Mouse (Mus musculus) heart, embryonic 14.5 days (tissue): Measurements from ENCODE around the gene Cyp4f13. TPM values are rescaled to one million over a fixed set of nuclear protein-coding genes. Genes with fewer than 3 reads are reported as not detected.

Experiments
- ATAC-seq: fragments of 200-750 bp; cut with Nextera tagmentation; 2 replicates; pipeline ENCODE4 v1.8.0; 2017; ENCODE audit warnings: low read depth, moderate TSS enrichment; ENCODE audit not compliant: insufficient number of reproducible peaks, insufficient read depth, low FRiP score
- H3K27ac ChIP-seq, 2 experiments: fragments of 200-500 bp in 1 of 2; fragments of 300-500 bp in 1 of 2; sonication (generic) in 1 of 2; replicated peaks in 1 of 2; 2 replicates each; pipeline ENCODE4 v1.5.1; 2012 to 2014; ENCODE audit warnings: low read depth in 2 of 2, low read length in 2 of 2, control low read depth in 1 of 2, mild to moderate bottlenecking in 1 of 2, mixed read lengths in 1 of 2; ENCODE audit not compliant: control insufficient read depth in 1 of 2, insufficient read depth in 1 of 2
- H3K27me3 ChIP-seq: fragments of 300-500 bp; sonication (generic); 2 replicates; pipeline ENCODE4 v1.6.1; 2014; ENCODE audit warnings: mild to moderate bottlenecking, low read length, control low read depth; ENCODE audit not compliant: control insufficient read depth, insufficient read depth
- H3K36me3 ChIP-seq: fragments of 300-500 bp; sonication (generic); 2 replicates; pipeline ENCODE4 v1.6.1; 2014; ENCODE audit warnings: mild to moderate bottlenecking, control low read depth, low read length, mixed read lengths; ENCODE audit not compliant: control insufficient read depth, insufficient read depth
- H3K4me1 ChIP-seq, 2 experiments: fragments of 200-500 bp in 1 of 2; fragments of 300-500 bp in 1 of 2; sonication (generic) in 1 of 2; 2 replicates each; pipeline ENCODE4 v1.6.1; 2012 to 2014; ENCODE audit warnings: low read length in 2 of 2, control low read depth in 1 of 2, mixed read lengths in 1 of 2; ENCODE audit not compliant: control insufficient read depth in 2 of 2, insufficient read depth in 2 of 2
- H3K4me2 ChIP-seq: fragments of 300-500 bp; sonication (generic); 2 replicates; pipeline ENCODE4 v1.6.1; 2014; ENCODE audit warnings: mild to moderate bottlenecking, low read length
- H3K4me3 ChIP-seq, 2 experiments: fragments of 200-500 bp in 1 of 2; fragments of 300-500 bp in 1 of 2; sonication (generic) in 1 of 2; 2 replicates each; pipeline ENCODE4 v1.5.1; 2012 to 2014; ENCODE audit warnings: low read length in 2 of 2, mild to moderate bottlenecking in 2 of 2, control low read depth in 1 of 2, low read depth in 1 of 2, moderate library complexity in 1 of 2; ENCODE audit not compliant: control insufficient read depth in 1 of 2, insufficient read depth in 1 of 2
- H3K9ac ChIP-seq: fragments of 300-500 bp; sonication (generic); 2 replicates; pipeline ENCODE4 v1.6.1; 2014; ENCODE audit warnings: mild to moderate bottlenecking, low read length
- H3K9me3 ChIP-seq: fragments of 300-500 bp; sonication (generic); 2 replicates; pipeline ENCODE4 v1.6.1; 2016; ENCODE audit warnings: low read length, control low read depth; ENCODE audit not compliant: control insufficient read depth
- WGBS: fragments of 180-500 bp; shearing (Covaris S2); extraction: QIAGEN DNeasy Blood & Tissue Kit; methylation state at CpG from one replicate; pipeline ENCODE4 v1.1.7; 2014; 5-methylcytosine and 5-hydroxymethylcytosine counted together
- polyA plus RNA-seq: library from polyadenylated mRNA; unstranded; fragments of >200 nt; fragmentation: Nextera tagmentation; extraction: Ambion mirVana; gene quantifications from 2 replicates; pipeline ENCODE4 v1.2.1, GENCODE M21; 2014

Cyp4f13 gene
- polyA plus RNA-seq, 1 experiment from 2014 or later, result 11.8 TPM

DNA sequence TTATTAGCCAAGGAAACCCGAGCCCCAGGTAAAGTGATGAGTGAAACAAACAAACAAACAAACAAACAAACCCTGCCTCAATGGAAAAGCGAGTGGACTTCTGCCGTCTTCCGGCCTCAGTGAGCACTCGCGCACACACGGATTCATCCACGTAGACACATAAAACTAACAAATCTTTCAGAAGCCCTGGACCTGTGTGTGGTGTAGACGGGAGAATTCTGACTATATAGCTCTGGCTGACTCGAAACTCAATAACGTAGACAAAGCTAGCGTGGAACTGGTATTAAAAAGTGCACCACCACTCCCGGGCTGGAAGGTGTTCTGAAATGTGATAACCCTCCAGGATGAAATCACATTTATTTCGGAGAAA, 18.0 kb upstream of the Cyp4f13 start:
- 0 out of 2 replicates have a peak, but pooled peaks have one; percentile 32 for ATAC-seq

DNA sequence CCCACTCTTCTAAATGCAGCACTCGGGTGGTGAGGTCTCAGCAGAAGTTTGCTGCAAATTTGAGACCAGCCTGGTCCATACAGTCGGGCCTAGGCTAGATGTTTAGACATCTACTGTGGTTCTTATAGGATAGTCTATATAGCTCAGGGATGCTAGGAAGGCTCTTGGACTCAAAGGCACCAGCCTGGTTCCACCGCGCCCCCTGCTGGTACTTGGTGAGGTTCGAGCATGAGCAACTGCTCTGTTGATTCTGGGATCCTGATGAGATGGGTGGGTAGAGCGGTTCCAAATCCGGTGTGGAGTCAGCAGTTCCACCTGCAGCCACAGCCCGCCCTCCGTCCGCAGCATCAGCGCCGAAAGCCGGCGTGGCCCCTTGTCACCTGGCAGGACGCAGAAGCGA, 4.2 kb upstream of the Cyp4f13 start:
- ATAC-seq, result no peak
- Histone ChIP-seq H3K27ac (no peak overlapping the region), H3K4me1 (peaks cover 7 to 9% of the 10 kb centered on the region in 2 experiments), H3K36me3 (no peaks in the 10 kb centered on the region), H3K4me3 (no peak overlapping the region), H3K27me3 (no peaks in the 10 kb centered on the region), H3K9ac (no peak overlapping the region), H3K9me3 (no peaks in the 10 kb centered on the region), H3K4me2 (no peak overlapping the region)
- WGBS, result 20% methylated on average over 16 of the region's 16 CpGs

More for the DNA sequence above, 18.0 kb upstream of the Cyp4f13 start:
- peak overlapping the region; percentile 88 for H3K9ac ChIP-seq
- peak overlapping the region; percentile 93 for H3K4me2 ChIP-seq
- no peaks in the 10 kb centered on the region for H3K36me3 ChIP-seq
- H3K4me3 ChIP-seq, result peak overlapping the region; percentile 79 to 88
- 0 out of 2 replicates have a peak, but pooled peaks cover 3% of the 10 kb centered on the region for H3K9me3 ChIP-seq
- peaks cover 7 to 12% of the 10 kb centered on the region in 2 experiments for H3K4me1 ChIP-seq
- no peaks in the 10 kb centered on the region for H3K27me3 ChIP-seq
- peak overlapping the region; percentile 79 to 84 for H3K27ac ChIP-seq
- WGBS, result under 1% methylated on average over 14 of the region's 14 CpGs

DNA sequence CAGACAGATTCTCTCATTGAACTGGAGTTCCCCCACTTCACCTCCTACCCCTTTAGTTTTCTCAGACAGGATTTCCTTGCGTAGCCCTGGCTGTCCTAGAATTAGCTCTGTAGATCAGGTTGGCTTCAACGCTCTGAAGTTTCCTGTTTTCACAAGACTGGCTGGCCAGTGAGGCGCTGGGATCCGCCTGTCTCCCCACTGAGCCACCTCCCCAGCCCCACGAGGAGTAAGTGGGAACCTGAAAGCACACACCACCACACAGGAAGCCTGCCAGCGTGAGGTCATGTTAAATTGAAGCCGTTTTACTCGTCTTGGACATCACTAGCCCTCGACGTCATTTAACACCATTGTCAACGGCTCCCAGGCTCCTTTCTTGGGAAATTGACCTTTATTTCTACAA, 3.8 kb upstream of the Cyp4f13 start:
- Histone ChIP-seq H3K4me3 (no peak overlapping the region), H3K27ac (no peak overlapping the region), H3K4me2 (no peak overlapping the region), H3K9me3 (no peaks in the 10 kb centered on the region), H3K27me3 (no peaks in the 10 kb centered on the region), H3K36me3 (no peaks in the 10 kb centered on the region), H3K4me1 (peaks cover 10 to 13% of the 10 kb centered on the region in 2 experiments), H3K9ac (no peak overlapping the region)
- 74% methylated on average over 11 of the region's 11 CpGs for WGBS
- no peak for ATAC-seq

DNA sequence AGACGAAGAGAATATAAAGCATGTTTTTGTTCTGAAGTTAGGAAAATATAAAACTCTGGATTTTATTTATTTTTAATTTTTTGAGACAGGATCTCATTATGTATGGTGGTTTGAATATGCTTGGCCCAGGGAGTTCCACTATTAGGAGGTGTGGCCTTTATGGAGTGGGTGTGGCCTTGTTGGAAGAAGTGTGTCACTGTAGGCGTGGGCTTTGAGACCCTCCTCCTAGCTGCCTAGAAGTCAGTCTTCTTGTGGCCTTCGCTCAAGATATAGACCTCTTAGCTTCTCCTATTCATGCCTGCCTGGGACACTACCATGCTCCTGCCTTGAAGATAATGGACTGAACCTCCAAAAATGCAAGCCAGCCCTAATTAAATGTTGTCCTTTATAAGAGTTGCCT, 2.9 kb upstream of the Cyp4f13 start:
- no peaks in the 10 kb centered on the region for H3K9me3 ChIP-seq
- ATAC-seq, result no peak
- H3K4me3 ChIP-seq, result no peak overlapping the region
- H3K9ac ChIP-seq, result no peak overlapping the region
- H3K4me1 ChIP-seq, result peaks cover 10 to 13% of the 10 kb centered on the region in 2 experiments
- H3K36me3 ChIP-seq, result no peaks in the 10 kb centered on the region
- no peak overlapping the region for H3K27ac ChIP-seq
- no peak overlapping the region for H3K4me2 ChIP-seq
- H3K27me3 ChIP-seq, result no peaks in the 10 kb centered on the region
- WGBS, result 82% methylated on average over 3 of the region's 3 CpGs

DNA sequence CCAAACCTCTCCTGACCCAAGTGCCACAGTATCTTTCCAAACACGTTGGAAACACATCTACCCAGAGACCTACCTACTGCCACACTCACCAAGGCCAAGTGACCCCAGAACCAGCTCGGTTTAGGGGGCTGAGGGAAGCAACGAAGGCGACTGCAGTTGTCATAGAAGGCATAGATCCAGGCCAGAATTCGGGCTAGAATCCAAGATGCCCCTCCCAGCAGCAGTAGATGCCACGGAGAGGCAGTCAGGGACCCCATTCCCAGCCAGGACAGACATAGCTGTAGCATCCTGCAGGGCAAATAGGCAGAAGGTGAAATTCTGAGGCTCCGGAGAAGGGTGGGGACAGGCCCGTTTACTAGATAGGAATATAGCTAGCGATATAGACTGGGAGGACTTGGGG, 486 bp downstream of the Cyp4f13 start:
- 47% methylated on average over 9 of the region's 9 CpGs for WGBS
- H3K27me3 ChIP-seq, result no peaks in the 10 kb centered on the region
- H3K27ac ChIP-seq, result peak overlapping the region; percentile 71
- H3K4me2 ChIP-seq, result peak overlapping the region; percentile 92
- peaks cover 10 to 13% of the 10 kb centered on the region in 2 experiments for H3K4me1 ChIP-seq
- no peaks in the 10 kb centered on the region for H3K9me3 ChIP-seq
- peak overlapping the region; percentile 84 for H3K9ac ChIP-seq
- no peaks in the 10 kb centered on the region for H3K36me3 ChIP-seq
- no peak; the same call in 1 of the 2 replicates for ATAC-seq
- peak overlapping the region; percentile 62 to 68 for H3K4me3 ChIP-seq

DNA sequence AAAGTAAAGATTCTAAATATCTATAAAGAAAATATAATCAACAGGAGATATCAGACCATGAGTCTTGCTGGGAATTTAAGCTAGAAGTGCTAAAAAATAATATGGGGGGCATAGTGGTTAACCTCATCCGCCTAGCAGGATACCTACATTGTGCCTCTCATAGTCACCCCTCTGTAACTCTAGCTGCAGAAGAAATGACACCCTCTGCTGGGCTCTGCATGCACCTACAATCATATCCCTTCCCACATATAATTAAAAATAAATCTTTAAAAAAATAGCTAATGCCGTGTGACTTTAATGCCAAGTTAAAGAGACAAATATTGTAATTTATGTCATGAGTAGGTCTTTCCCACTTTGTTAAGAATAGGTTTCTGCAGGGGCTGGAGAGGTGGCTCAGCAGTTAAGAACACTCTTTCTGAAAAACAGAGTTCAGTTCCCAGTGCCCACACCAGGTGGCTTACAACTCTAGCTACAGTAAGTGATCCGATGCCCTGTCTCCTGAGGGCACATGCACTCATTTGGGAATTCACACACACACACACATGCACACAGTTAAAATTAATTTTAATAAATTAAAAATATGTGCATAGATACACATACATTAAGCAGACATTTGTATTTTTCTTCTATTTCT, 2.7 kb downstream of the Cyp4f13 start:
- H3K9me3 ChIP-seq, result no peaks in the 10 kb centered on the region
- no peak overlapping the region for H3K9ac ChIP-seq
- ATAC-seq, result no peak
- H3K4me3 ChIP-seq, result no peak overlapping the region
- H3K27me3 ChIP-seq, result no peaks in the 10 kb centered on the region
- WGBS, result 70% methylated on average over 3 of the region's 3 CpGs
- no peak overlapping the region for H3K27ac ChIP-seq
- H3K4me1 ChIP-seq, result peaks cover 10 to 13% of the 10 kb centered on the region in 2 experiments
- H3K4me2 ChIP-seq, result no peak overlapping the region
- H3K36me3 ChIP-seq, result no peaks in the 10 kb centered on the region

DNA sequence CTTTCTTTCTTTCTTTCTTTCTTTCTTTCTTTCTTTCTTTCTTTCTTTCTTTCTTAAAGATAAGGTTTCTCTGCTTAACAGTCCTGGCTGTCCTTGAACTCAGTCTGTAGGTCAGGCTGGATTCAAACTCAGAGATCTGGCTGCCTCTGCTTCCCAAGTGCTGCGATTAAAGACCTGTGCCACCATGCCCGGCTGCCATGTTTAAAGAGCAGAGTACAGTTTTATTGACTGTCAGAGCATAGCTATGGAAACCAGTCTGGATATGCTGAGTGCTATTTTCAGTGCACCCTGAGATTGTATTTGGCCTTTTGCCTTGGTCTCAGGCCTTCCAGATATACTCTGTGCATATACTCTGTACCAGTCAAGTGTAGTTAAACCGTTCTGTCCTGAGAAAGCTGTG, 3.5 kb downstream of the Cyp4f13 start:
- H3K4me3 ChIP-seq, result no peak overlapping the region
- no peak for ATAC-seq
- no peaks in the 10 kb centered on the region for H3K27me3 ChIP-seq
- H3K36me3 ChIP-seq, result no peaks in the 10 kb centered on the region
- no peak overlapping the region for H3K4me2 ChIP-seq
- H3K9ac ChIP-seq, result no peak overlapping the region
- no peaks in the 10 kb centered on the region for H3K9me3 ChIP-seq
- peaks cover 10 to 13% of the 10 kb centered on the region in 2 experiments for H3K4me1 ChIP-seq
- 90% methylated on average over 3 of the region's 3 CpGs for WGBS
- no peak overlapping the region for H3K27ac ChIP-seq

DNA sequence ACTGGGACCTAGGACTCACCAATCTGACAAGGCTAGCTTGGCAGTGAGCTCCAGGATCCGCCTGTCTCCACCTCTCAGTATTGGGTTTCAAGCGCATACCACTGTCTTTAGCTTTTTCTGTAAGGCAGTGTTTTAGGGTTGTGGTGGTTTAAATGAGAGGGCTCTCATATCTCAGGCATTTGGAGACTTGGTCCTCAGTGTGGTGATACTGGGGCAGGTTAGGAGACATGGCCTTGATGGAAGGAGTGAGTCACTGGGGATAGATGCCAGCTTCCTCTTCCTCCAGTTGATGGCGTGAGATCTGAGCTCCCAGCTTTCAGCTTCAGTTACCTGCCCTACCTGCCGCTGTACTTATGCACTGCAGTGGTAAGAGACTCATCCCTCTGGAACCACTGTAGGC, 7.4 kb downstream of the Cyp4f13 start:
- 77% methylated on average over 4 of the region's 4 CpGs for WGBS
- H3K4me2 ChIP-seq, result no peak overlapping the region
- H3K36me3 ChIP-seq, result no peaks in the 10 kb centered on the region
- H3K27me3 ChIP-seq, result no peaks in the 10 kb centered on the region
- no peak overlapping the region for H3K27ac ChIP-seq
- H3K4me1 ChIP-seq, result no peaks in the 10 kb centered on the region
- H3K9ac ChIP-seq, result no peak overlapping the region
- no peak for ATAC-seq
- no peaks in the 10 kb centered on the region for H3K9me3 ChIP-seq
- H3K4me3 ChIP-seq, result no peak overlapping the region
